Mouse (Mus musculus): ENCODE results near the gene Slc44a5.

- TF ChIP-seq POLR2A (IDR thresholded peaks at IDR 0.05; ENCODE audit: control insufficient read depth, extremely low read depth, insufficient read depth, low read length, poor library complexity) (no peak), CTCF (IDR thresholded peaks at IDR 0.05; ENCODE audit: borderline replicate concordance, control insufficient read depth, extremely low read depth, insufficient read depth, low read length, poor library complexity) (no peak)
Observed at GRCm38 (mm10) chr3:154053331-154053730, 80.1 kb downstream of the Slc44a5 start.

Data from thymus, adult 2 months (tissue).